Mouse (Mus musculus): ENCODE measurements around the gene Spata31d1a.

GRCm38 (mm10) chr13:59735190-59735589, 25.1 kb upstream of the Spata31d1a start:
- no peak for TF ChIP-seq CTCF (IDR thresholded peaks at IDR 0.05; ENCODE audit: insufficient read depth, low read depth, low read length)
- no peak for TF ChIP-seq POLR2A (IDR thresholded peaks at IDR 0.05; ENCODE audit: insufficient read depth, low read depth, low read length)

Measured in olfactory bulb, adult 2 months (tissue).